Mouse (Mus musculus): ENCODE measurements at regions not wholly inside any gene's neighbourhood (a gene's known extent, or its start where the extent isn't known, plus 50 kb on each side); places are given as distances from the start of the nearest gene placed in this dataset.

DNA sequence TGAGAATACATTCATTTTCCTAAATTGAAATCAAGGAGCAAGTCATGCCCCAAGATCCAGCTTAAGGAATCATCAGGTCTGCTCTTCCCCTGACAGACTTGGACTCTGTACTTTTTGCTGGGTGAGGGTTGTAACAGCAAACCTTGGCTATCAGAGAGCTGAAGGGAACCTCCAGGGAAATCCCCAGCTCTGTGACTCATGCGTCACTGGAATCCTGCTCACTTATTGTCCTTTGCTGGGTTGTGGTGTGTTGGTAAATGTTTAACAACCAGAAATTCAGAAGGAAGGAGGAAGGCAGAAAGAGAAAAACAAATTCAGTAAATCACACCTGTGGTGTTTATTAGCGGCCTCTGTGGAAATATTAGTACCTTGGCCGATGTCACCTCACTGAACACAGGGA lies 184.8 kb downstream of the Rnd3 start:
- no peaks in the 10 kb centered on the region for H3K4me1 ChIP-seq (ENCODE audit: control insufficient read depth, insufficient read depth, low read length)
- H3K4me2 ChIP-seq (ENCODE audit: low read depth, low read length), result no peak overlapping the region
- no peaks in the 10 kb centered on the region for H3K36me3 ChIP-seq (ENCODE audit: control insufficient read depth, insufficient read depth, low read length)
- H3K9me3 ChIP-seq (ENCODE audit: control insufficient read depth, low read length), result no peaks in the 10 kb centered on the region
- no peak for ATAC-seq (ENCODE audit: low read depth)
- H3K27me3 ChIP-seq (ENCODE audit: control insufficient read depth, insufficient read depth, low read length), result no peaks in the 10 kb centered on the region
- H3K9ac ChIP-seq (replicated peaks; ENCODE audit: low read depth, low read length), result no peak overlapping the region
- 82% methylated on average over 3 of the region's 3 CpGs for WGBS
- H3K27ac ChIP-seq (ENCODE audit: low read depth, low read length), result no peak overlapping the region
- no peak overlapping the region for H3K4me3 ChIP-seq (ENCODE audit: low read depth, low read length)

DNA sequence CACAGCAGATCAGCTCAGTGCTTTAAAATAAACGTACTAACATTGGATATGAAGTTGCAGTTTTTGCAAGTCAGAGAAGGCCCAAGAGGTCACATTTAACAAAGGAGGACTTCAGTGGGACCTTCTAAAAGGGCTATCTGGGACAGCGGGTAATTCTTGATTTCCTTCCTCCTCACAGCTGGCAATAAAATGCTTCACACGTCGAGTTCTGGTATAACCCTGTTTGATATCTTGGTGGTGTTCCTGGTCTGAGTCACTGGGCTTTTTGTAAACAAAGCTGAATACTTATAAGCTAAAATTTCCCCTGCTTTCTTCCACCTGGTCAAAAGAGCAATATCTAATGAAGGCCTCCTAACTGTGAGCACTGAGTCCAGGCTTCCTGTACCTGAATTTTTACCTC lies 187.9 kb downstream of the Rnd3 start:
- H3K4me1 ChIP-seq (ENCODE audit: control insufficient read depth, insufficient read depth, low read length), result no peaks in the 10 kb centered on the region
- H3K27me3 ChIP-seq (ENCODE audit: control insufficient read depth, insufficient read depth, low read length), result no peaks in the 10 kb centered on the region
- no peaks in the 10 kb centered on the region for H3K36me3 ChIP-seq (ENCODE audit: control insufficient read depth, insufficient read depth, low read length)
- H3K9ac ChIP-seq (replicated peaks; ENCODE audit: low read depth, low read length), result no peak overlapping the region
- no peaks in the 10 kb centered on the region for H3K9me3 ChIP-seq (ENCODE audit: control insufficient read depth, low read length)
- H3K4me2 ChIP-seq (ENCODE audit: low read depth, low read length), result no peak overlapping the region
- no peak for ATAC-seq (ENCODE audit: low read depth)
- no peak overlapping the region for H3K4me3 ChIP-seq (ENCODE audit: low read depth, low read length)
- 60% methylated on average over 4 of the region's 4 CpGs for WGBS
- H3K27ac ChIP-seq (ENCODE audit: low read depth, low read length), result no peak overlapping the region

DNA sequence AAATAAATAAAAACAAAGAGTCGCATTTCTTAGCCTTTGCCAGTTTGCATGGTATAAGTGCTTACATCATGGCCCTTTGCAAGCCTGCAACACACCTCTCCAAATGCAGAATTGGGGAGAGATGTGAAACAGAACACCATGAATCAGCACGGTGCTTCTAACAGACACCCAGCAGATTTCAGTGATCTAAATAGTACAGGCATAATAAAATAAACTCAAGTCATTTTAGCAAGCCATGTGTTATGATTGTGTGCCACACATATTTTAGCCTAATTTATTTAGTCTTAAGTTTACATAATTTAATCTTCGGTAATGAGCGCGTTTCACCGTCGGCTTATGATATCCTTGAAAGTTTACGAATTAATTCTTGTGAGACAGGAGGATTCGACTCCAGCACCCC lies 189.6 kb downstream of the Rnd3 start:
- no peak for ATAC-seq (ENCODE audit: low read depth)
- no peak overlapping the region for H3K4me3 ChIP-seq (ENCODE audit: low read depth, low read length)
- no peaks in the 10 kb centered on the region for H3K27me3 ChIP-seq (ENCODE audit: control insufficient read depth, insufficient read depth, low read length)
- WGBS, result 92% methylated on average over 9 of the region's 9 CpGs
- no peaks in the 10 kb centered on the region for H3K36me3 ChIP-seq (ENCODE audit: control insufficient read depth, insufficient read depth, low read length)
- no peaks in the 10 kb centered on the region for H3K9me3 ChIP-seq (ENCODE audit: control insufficient read depth, low read length)
- H3K4me2 ChIP-seq (ENCODE audit: low read depth, low read length), result no peak overlapping the region
- H3K9ac ChIP-seq (replicated peaks; ENCODE audit: low read depth, low read length), result no peak overlapping the region
- H3K4me1 ChIP-seq (ENCODE audit: control insufficient read depth, insufficient read depth, low read length), result no peaks in the 10 kb centered on the region
- H3K27ac ChIP-seq (ENCODE audit: low read depth, low read length), result no peak overlapping the region

DNA sequence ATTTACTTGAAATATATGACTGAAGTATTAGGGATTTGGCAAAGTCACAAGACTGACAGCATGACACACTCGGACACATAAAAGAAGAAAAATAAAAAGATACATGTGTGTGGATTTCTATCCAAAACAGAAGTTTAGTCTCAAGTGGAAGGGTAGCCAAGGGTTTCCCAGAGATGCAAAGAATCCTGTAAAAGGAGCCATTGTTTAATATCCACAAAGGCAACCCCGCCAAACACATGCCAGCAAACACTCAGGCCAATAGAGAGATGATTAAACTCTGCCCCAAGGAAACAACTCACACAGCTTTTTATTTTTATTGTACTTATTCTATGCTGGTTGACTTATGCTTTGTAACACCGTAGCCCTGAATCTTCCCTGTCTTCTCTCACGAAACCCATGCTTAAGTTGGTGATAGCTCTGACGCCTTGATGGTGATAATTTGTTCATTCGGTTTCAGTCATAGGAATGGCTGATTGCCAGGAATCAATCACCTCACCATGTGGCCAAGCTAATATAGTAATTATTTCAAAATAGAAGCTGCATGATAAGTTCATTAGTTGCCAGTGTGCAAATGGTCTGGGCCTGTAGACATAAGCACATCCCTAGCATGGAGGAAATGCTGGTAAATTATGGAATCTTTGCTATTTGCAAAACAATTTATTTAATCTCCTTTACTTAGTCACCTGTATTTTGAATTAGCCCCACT lies 194.4 kb downstream of the Rnd3 start:
- ATAC-seq (ENCODE audit: low read depth), result no peak
- Histone ChIP-seq H3K27ac (ENCODE audit: low read depth, low read length) (no peak overlapping the region), H3K4me1 (ENCODE audit: control insufficient read depth, insufficient read depth, low read length) (no peaks in the 10 kb centered on the region), H3K36me3 (ENCODE audit: control insufficient read depth, insufficient read depth, low read length) (no peaks in the 10 kb centered on the region), H3K9me3 (ENCODE audit: control insufficient read depth, low read length) (no peaks in the 10 kb centered on the region), H3K9ac (replicated peaks; ENCODE audit: low read depth, low read length) (no peak overlapping the region), H3K27me3 (ENCODE audit: control insufficient read depth, insufficient read depth, low read length) (no peaks in the 10 kb centered on the region), H3K4me2 (ENCODE audit: low read depth, low read length) (no peak overlapping the region), H3K4me3 (ENCODE audit: low read depth, low read length) (no peak overlapping the region)
- WGBS, result 38% methylated on average over 6 of the region's 6 CpGs

DNA sequence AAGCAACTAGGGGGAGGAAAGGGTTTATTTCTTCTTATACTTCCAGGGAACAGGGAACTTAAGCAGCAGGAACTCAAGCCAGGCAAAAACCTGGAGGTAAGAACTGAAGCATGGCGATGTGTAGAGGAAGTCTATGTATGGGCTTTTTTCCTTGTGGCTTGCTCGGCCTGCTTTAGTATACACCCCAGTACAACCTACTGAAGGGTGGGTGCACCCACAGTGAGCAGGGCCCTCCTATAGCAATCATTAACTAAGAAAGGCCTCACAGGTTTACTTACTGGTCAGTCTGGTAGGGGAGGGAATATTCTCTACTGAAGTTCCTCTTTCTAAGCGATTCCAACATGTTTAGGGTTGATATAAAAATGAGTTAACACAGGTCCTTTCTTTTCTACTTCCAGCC lies 197.9 kb downstream of the Rnd3 start:
- WGBS, result 92% methylated on average over 3 of the region's 3 CpGs
- H3K9me3 ChIP-seq (ENCODE audit: control insufficient read depth, low read length), result no peaks in the 10 kb centered on the region
- no peak overlapping the region for H3K4me2 ChIP-seq (ENCODE audit: low read depth, low read length)
- no peak overlapping the region for H3K27ac ChIP-seq (ENCODE audit: low read depth, low read length)
- H3K9ac ChIP-seq (replicated peaks; ENCODE audit: low read depth, low read length), result no peak overlapping the region
- no peaks in the 10 kb centered on the region for H3K4me1 ChIP-seq (ENCODE audit: control insufficient read depth, insufficient read depth, low read length)
- H3K27me3 ChIP-seq (ENCODE audit: control insufficient read depth, insufficient read depth, low read length), result no peaks in the 10 kb centered on the region
- H3K36me3 ChIP-seq (ENCODE audit: control insufficient read depth, insufficient read depth, low read length), result no peaks in the 10 kb centered on the region
- no peak for ATAC-seq (ENCODE audit: low read depth)
- no peak overlapping the region for H3K4me3 ChIP-seq (ENCODE audit: low read depth, low read length)

DNA sequence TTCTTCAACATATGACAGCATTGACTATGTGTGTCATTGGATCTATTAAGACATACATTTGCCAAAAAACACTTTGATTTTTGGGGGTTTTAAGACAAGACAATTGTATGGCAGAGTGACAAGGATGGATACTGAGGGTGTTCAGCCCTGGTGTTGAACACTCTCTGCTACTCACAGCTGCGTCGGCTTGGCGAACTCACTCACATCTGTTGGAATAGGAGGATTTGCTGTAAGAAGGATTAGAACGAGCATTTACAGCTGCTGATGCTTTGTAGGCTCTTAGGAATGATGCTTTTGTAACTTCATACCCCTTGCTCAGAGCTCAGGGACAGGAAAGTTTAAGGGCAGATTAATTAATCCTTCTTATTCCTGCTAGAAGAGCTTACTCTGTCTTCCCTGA lies 199.2 kb downstream of the Rnd3 start:
- Histone ChIP-seq H3K27ac (ENCODE audit: low read depth, low read length) (no peak overlapping the region), H3K9ac (replicated peaks; ENCODE audit: low read depth, low read length) (no peak overlapping the region), H3K36me3 (ENCODE audit: control insufficient read depth, insufficient read depth, low read length) (no peaks in the 10 kb centered on the region), H3K4me1 (ENCODE audit: control insufficient read depth, insufficient read depth, low read length) (no peaks in the 10 kb centered on the region), H3K4me3 (ENCODE audit: low read depth, low read length) (no peak overlapping the region), H3K9me3 (ENCODE audit: control insufficient read depth, low read length) (no peaks in the 10 kb centered on the region), H3K4me2 (ENCODE audit: low read depth, low read length) (no peak overlapping the region), H3K27me3 (ENCODE audit: control insufficient read depth, insufficient read depth, low read length) (no peaks in the 10 kb centered on the region)
- WGBS, result 91% methylated on average over 4 of the region's 4 CpGs
- no peak for ATAC-seq (ENCODE audit: low read depth)

DNA sequence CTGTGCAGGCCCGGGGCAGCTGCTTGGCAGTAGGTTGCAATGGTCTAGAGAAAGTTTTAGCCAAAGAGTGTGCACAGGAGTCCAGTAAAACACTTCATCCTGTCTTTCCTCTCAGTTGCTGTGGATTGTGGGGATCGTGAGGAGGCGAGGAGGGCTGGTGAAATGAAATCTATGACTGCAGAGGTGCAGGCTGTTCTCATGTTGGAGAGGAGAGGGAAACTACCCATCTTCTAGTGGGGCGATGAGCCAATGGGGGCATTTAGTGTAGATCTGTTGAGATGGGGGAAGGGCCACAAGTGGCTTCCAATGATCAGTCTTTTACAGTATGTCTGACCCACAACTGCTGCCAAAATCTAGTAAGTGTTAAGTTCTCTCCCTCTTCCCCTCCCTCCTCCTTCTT lies 203.4 kb downstream of the Rnd3 start:
- Histone ChIP-seq H3K4me3 (ENCODE audit: low read depth, low read length) (no peak overlapping the region), H3K27me3 (ENCODE audit: control insufficient read depth, insufficient read depth, low read length) (no peaks in the 10 kb centered on the region), H3K4me1 (ENCODE audit: control insufficient read depth, insufficient read depth, low read length) (no peaks in the 10 kb centered on the region), H3K36me3 (ENCODE audit: control insufficient read depth, insufficient read depth, low read length) (no peaks in the 10 kb centered on the region), H3K9me3 (ENCODE audit: control insufficient read depth, low read length) (no peaks in the 10 kb centered on the region), H3K4me2 (ENCODE audit: low read depth, low read length) (no peak overlapping the region), H3K9ac (replicated peaks; ENCODE audit: low read depth, low read length) (no peak overlapping the region), H3K27ac (ENCODE audit: low read depth, low read length) (no peak overlapping the region)
- 97% methylated on average over 4 of the region's 4 CpGs for WGBS
- no peak for ATAC-seq (ENCODE audit: low read depth)

DNA sequence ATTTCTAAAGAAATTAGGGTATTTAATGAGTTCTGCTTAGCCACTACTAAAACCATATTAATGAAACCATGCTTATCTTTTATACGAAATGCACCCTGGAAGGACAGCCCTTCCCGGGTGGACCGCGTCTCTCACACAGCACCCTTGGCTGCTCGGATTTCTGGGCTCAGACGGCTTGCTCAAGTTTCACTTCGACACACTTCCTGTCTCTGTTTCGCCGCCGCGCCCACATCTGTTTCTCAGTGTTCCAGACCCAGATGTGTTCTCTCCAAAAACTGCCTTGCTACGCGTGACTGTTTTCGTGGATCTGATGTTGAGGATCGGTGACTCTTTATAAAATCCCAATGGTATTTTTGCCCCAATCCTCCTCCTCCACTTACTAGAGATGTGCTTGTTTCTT lies 205.7 kb downstream of the Rnd3 start:
- no peaks in the 10 kb centered on the region for H3K9me3 ChIP-seq (ENCODE audit: control insufficient read depth, low read length)
- H3K4me1 ChIP-seq (ENCODE audit: control insufficient read depth, insufficient read depth, low read length), result no peaks in the 10 kb centered on the region
- H3K9ac ChIP-seq (replicated peaks; ENCODE audit: low read depth, low read length), result no peak overlapping the region
- H3K4me3 ChIP-seq (ENCODE audit: low read depth, low read length), result no peak overlapping the region
- no peak overlapping the region for H3K27ac ChIP-seq (ENCODE audit: low read depth, low read length)
- no peak for ATAC-seq (ENCODE audit: low read depth)
- H3K27me3 ChIP-seq (ENCODE audit: control insufficient read depth, insufficient read depth, low read length), result no peaks in the 10 kb centered on the region
- no peak overlapping the region for H3K4me2 ChIP-seq (ENCODE audit: low read depth, low read length)
- WGBS, result 90% methylated on average over 15 of the region's 15 CpGs
- no peaks in the 10 kb centered on the region for H3K36me3 ChIP-seq (ENCODE audit: control insufficient read depth, insufficient read depth, low read length)

DNA sequence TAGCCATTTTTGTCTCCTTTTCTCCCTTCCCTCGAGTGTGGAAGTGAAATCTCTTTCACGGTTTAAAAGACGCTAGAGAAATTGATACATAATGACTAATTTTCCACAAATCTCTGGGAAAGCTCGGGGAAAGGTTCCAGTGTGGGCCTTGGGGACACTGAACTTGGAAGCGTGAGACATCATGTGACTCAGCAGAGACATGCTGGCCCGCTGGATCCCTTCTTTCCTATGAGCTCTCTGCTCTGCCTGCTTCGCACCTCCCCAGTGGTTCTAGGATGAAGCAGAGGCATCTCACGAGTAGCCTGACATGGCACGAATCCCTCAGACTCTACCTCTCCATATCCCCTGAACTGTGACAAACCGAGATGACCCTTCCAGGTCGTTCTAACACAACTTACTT lies 206.2 kb downstream of the Rnd3 start:
- no peak for ATAC-seq (ENCODE audit: low read depth)
- Histone ChIP-seq H3K27ac (ENCODE audit: low read depth, low read length) (no peak overlapping the region), H3K4me3 (ENCODE audit: low read depth, low read length) (no peak overlapping the region), H3K9me3 (ENCODE audit: control insufficient read depth, low read length) (no peaks in the 10 kb centered on the region), H3K4me2 (ENCODE audit: low read depth, low read length) (no peak overlapping the region), H3K27me3 (ENCODE audit: control insufficient read depth, insufficient read depth, low read length) (no peaks in the 10 kb centered on the region), H3K36me3 (ENCODE audit: control insufficient read depth, insufficient read depth, low read length) (no peaks in the 10 kb centered on the region), H3K9ac (replicated peaks; ENCODE audit: low read depth, low read length) (no peak overlapping the region), H3K4me1 (ENCODE audit: control insufficient read depth, insufficient read depth, low read length) (no peaks in the 10 kb centered on the region)
- WGBS, result 77% methylated on average over 11 of the region's 11 CpGs
